Mouse (Mus musculus) spleen, adult 12 weeks (tissue): ENCODE data around the gene Tti1.
"Not testable (repeated sequence)": the region's sequence is repeated elsewhere in the genome, so short reads cannot be mapped to it uniquely, and the experiment has no call there.

Experiments used
- DNase-seq: peaks from one replicate; pipeline ENCODE4 v3.0.0; 2022; ENCODE audit warnings: low spot score

The Tti1 gene

DNA sequence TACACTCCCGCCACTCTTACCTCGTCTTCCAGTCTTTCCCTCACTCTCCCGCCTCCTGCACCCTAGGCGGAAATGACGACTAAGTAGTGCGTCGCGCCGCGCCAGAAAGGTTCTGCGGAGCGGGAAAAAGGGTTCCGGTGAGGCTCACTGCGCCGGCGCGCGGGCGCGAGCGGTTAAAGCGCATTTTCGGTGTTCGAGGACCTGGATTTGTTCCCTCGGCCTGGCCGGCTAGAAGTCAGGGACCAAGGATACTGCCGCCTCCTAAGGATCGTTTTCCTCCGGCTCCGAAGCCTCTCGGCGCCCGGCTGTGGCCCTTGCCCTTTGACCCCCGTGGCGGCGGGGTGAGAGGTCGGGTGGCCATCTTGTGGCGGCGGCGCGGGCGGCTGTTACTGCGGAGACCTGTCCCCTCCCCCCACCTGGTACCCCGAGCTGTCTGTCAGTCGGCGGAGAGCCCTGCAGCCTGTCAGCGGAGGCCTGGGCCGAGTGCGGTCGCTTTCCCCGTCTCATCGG lies at the start of gene Tti1, which contains the start of gene Rprd1b:
Gene Tti1 (minus strand): TSS at position 80 of the 510 bp plus-strand sequence.
Gene Rprd1b (plus strand): TSS at position 144 of the 510 bp plus-strand sequence.
- DNase-seq = peak; percentile 94

DNA sequence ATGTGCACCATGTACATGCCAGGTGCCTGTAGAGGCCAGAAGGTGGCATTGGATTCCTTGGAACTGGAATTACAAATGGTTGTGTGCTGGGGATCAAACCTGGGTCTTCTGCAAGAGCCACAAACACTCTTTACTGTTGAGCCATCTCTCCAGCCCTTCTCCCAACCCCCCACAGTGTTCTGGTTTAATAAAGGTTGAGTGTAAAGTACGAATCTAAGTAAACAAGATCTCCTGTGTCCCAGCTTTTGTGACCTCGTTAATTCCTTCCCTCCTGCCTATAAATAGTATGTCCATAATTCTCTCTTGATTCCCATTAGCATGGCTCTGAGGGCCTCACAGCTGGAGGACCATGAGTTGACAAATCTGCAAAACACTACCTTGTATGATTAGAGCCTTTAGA lies 49.7 kb upstream of the Tti1 start:
- no peak for DNase-seq

DNA sequence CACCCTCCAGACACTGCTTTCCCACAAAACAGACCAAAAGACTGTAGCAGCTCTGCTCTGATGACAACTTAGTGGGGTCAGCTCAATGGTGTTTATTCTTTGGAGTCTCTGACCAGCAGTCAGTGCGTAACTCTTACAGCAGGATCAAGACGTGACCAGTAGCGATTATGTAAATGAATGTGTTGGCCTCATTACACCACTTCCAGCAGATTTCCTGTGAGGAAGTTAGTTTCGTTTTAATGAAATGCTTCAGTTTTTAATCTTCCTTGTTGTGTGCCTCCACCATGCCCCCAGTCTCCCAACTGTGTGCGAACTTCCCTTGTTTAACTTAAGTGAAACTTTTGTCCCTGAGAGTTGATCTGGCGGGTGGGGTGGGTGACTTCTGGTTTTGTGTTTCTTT lies 48.5 kb upstream of the Tti1 start:
- DNase-seq = no peak

DNA sequence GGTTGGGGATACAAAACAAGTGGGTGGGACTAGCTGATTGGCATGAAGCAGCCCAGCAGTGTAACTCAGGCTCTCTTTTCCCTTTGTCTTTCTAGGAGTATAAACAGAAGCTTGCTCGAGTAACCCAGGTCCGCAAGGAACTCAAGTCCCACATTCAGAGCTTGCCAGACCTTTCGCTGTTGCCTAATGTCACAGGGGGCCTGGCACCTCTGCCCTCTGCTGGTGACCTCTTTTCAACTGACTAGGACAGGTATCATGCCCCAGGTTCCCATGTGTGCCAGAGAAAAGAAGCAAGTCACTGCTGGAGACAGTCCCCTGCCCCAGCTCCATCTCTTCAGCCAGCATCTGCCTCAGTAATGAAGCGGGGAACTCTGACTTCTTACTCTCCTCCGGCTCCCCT lies 46.6 kb upstream of the Tti1 start:
- DNase-seq = no peak

DNA sequence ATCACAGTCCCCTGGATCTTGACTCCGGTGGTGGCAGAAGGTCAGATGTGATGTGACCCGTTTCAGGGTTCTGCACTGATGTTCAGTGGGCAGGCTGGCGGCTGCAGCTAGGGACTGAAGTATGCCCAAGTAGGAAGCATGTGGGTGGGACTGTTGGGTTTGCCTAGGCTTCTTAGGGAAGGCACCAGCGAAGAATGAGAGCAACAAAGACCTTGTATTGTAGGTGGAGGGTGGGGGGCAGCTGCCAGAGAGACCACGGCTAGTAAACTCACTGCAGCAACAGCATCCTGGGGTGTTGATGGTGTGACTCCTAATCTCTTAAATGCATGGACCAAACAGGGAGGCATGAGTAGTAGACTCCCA lies 43.4 kb upstream of the Tti1 start:
- DNase-seq = no peak

DNA sequence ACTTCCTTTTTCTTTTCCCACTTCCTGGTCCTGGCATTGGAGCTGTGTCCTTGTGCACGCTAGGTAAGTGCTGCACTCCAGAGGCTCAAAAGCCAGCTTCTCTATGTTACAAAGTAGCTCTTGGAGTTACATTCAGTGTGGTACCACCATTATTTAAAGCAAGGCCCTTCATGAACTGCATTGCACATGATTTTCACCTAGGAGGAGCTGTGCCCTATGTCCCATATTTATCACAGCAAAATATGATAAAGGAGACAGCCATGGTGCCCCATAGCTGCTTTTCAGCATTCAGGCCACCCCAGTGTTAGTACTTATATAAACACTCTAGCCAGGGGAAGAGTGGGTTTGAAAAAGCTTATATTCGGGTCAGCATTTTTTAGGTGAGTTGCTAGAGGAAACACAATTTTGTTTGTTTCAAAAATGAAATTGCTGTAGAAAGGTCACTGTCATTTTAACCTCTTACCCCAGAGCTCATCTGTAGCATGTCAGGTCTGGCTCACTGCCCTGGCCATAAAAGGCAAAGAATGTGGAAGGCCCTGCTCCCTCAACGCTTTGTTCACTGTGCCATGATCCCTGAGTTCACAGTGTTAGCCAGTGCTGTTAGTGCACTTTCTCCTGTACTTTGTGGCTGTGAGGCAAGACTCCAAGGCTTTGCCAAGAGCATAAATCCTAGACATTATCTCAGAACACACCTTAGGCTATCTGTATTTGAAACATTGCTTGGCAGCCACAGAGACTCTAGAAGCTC lies 42.8 kb upstream of the Tti1 start:
- DNase-seq = no peak

DNA sequence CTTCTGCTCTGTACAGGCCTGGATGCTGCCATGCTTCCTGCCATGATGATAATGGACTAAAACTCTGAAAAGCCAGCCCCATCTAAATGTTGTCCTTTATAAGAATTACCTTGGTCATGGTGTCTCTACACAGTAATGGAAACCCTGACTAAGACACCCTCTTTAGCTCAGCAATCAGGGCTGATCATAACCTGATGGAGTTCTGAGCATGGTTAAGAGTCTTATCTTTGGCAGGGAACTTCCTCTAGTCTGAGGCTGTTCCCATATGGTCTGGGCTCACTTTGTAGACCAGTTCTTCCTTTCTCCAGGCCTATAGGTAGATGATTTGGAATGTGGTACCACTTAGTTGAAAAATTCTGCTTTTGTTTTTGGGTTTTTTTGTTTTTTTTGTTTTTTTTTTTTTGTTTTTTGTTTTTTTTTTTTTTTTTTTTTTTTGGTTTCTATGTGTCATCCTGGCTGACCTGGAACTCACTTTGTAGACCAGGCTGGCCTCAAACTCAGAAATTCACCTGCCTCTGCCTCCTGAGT lies 40.3 kb upstream of the Tti1 start:
- no peak for DNase-seq

DNA sequence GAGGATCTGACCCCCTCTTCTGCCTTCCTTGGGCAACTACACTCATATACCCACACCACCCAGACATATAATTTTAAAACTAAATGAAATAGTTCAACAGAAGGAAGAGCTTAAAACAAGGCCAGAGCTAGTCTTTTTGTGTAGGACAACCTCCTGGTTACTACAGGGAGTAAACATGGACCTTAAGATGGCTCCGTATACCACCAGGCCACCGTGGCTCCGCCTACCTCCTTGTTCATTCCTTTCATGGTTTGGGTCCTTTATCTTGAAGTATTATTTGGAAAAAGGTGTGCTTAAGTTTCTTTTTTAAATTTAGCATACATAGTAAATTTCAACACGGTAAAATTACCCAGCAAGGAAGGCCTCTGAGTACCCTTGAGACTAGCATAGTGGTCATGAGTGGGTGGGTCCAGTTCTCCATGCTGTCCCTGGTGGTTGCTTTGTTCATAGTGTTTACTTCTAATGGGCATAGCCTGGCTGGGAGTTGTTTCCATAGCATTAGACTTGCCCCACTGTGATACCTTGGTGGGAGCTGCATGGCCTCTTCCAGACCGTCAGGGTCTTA lies 39.1 kb upstream of the Tti1 start:
- DNase-seq = no peak

DNA sequence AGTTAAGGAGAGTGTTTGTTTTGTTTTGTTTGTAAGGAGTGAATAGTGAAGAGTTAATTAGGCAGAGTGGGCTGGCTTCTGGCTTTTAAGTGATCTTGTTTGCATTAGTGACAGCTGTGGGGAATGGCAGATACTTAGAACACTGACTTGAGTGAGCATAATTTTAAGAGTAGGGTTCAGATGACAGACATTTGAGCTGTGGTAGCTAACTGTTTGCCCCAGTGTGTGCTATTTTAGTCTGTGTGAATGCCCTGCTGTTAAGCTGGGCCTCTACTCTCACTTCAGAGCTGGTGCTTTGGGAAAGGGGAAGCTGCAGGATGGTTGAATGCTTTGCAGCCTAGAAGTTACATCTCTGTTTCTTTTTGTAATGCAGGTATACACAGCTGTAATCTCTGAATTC lies 38.2 kb upstream of the Tti1 start:
- no peak for DNase-seq

DNA sequence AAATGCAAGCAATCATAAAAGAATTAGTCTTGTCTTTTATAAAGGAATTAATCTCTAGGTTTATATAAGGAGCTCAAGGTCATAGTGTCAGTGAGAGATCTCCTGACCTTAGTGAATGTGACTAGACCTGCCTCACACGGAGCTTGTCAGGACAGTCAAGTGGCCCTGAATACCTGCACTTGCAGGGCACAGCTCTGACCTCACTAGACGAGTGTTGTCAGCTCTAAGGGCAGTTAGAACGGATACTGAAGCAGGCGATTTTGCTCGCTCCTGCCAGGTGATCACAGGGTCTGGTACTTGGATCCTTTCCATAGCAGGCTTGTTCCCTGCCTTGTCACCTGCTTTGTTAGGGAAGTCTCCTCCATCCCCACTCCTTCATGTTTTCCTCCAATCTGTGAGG lies 36.8 kb upstream of the Tti1 start:
- no peak for DNase-seq

DNA sequence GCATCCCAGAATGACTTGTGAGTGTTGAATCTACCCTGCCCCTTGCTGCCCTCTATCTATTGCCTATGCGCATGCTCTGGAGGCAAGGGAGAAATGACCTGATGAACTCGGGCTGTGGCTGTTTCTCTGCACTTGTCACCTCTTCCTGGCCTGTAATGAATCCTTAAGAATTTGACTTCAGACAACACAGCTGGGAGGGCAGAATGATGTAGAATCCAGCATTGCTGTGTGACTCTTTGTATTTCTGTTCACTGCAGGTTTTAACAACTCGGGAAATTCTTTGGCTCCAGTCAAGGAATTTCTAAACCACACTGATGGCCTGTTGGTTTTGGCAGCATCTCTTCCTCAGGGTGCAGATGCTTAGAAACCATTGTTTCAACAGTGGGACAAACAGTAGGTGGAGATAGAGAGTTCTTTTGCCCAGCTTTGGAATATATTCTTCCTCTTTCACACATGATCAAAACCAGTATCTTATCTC lies 36.4 kb upstream of the Tti1 start:
- DNase-seq = no peak

DNA sequence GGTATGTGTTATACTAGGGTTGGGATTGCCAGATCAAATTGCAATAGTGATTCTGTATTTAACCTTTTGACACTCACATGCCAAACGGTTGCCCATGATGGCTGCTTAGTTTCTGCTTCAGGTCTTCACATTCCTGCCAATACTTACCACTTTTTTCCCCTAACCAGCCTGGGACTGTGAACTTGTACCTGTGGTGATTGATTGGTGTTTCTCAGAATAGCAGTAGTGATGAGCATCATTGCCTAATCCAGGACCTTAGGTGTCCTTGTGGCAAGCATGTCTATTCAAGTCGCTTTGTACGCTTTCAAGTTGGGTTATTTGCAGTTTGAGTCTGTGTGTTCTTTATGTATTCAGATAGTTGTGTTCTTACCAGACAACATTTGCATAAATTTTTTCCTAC lies 34.8 kb upstream of the Tti1 start:
- no peak for DNase-seq

DNA sequence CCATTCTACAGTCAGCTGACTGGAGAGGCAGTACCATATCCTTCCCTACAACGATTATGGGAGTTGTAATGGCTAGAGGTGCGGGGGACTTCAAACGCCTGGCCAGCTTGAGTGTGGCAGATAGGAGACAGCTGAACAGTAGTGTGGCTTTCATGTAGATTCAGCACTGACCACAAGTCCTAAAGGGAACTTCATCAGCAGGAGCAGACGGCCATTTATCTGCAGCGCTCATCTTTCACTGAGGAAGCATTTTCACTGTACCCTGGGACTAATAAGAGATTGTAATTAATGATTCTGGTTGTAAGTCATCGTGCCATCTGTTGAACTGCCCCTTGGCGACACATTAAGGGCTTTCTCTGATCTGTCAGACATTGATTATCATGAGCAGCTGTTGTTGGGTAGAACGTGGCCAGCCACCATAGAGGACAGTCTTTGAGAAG lies 31.5 kb upstream of the Tti1 start:
- no peak for DNase-seq

DNA sequence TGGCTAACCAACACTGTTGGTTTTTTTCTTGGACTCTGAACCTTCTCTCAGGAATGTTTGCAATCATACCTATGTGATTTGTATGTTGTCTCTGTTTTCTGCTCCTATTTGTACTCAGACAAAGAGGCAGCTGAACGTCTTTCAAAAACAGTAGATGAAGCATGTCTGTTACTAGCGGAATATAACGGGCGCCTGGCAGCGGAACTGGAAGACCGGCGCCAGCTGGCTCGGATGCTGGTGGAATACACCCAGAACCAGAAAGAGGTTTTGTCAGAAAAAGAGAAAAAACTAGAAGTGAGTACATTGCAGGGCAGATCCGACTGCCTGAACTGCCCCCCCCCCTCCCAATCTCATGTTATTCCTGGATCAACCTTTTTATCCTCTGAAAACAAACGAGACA lies 30.3 kb upstream of the Tti1 start:
- DNase-seq = no peak

DNA sequence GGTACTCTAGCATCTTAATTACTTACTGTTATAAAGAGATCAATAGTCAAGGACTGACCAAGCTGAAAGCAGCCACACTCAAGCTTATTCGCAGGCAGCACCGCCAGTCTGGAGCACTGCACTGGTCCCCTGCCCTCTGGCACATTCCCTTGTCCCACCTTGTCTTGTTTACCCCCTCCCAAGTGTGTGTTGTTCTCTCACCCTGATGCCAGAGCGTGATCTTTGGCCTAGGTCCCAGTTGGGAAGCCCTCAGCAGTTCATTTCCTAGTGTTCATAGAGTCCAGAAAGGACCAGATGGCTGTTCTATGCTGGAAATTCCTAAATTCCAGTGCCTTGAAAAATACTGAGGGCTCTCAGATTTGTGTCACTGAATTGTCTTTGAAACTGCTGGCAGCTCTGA lies 28.8 kb upstream of the Tti1 start:
- no peak for DNase-seq

DNA sequence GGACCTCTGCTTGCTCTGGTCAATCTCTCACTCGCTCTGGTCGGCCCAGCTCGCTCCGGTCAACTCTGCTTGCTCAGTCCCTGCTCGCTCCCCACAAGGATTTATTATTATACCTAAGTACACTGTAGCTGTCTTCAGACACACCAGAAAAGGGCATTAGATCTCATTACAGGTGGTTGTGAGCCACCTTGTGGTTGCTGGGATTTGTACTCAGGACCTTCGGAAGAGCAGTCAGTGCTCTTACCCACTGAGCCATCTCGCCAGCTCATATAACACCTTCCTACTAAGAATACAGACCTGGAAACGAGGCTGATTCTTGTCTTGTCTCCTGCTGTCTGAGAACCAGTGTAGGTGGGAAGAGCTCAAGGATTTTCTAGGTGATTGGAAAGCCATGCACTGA lies 27.1 kb upstream of the Tti1 start:
- not testable (repeated sequence) for DNase-seq

DNA sequence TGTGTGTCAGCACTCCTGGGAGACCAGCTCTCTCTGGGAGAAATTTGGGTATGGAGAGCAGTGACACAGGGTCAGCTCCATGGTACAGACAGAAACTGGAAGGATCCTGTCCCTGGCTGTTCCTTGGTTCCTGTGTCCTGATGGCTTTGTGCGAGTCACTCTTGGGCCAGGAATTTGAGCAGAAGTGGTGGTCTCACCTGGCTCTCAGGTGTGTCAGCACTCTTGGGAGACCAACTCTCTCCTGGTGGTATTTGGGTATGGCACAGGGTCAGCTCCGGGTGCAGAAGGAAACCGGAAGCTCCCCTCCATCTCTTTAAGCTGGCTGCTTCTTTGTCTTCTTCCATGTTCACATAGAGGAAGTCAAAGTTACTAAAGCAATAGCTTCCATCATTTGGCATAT lies 26.4 kb upstream of the Tti1 start:
- no peak for DNase-seq

DNA sequence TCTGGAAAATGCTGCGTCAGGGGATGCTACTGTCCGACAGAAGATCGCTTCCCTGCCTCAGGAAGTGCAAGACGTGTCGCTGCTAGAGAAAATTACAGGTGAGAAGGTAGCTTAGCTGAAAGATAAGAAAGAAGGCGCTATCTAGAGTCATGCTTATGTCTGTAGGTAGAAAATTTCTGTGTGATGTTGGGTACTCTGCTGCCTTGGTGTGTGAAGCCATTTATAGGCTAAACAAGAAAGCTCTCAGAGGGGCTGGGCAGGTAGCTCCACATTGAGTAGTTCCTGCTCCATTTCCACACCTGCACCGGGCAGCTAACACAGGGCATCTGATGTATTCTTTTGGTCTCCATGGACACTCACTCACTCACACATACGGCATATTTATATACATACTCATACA lies 21.9 kb upstream of the Tti1 start:
- no peak for DNase-seq

DNA sequence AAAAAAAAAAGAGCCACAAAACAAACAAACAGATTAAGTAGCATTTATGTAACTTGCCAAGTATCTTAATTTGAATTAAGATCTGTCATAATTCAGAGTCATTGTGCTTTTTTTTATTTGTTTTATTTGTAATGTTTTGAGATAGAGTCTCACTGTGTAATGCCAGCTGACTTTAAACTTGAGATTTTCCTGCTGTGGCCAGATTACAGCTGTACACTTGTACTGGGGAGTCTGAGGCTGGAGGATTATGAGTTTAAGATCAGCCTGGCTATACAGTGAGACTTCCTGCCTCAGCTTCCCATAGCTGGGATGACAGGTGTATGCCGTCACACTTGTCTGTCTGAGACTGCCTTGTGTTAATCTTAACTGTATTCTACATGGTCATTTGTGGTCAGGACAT lies 20.5 kb upstream of the Tti1 start:
- no peak for DNase-seq

DNA sequence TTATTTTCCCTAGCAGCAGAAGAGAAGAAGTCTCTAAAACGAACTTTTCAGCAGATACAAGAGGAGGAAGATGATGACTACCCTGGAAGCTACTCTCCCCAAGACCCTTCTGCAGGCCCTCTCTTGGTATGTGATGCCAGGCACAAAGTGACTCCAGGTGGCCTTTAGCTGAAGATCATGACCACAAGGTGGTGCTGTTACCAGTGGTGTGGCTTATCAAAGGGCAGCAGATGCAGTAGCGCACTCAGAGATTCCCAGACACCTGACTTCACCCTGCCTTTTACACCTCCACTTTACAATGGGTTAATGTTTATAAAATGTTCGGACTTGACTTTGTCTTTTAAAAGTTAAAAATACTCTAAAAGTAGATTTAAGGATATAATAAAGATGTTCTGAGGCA lies 19.7 kb upstream of the Tti1 start:
- DNase-seq = peak; percentile 50

DNA sequence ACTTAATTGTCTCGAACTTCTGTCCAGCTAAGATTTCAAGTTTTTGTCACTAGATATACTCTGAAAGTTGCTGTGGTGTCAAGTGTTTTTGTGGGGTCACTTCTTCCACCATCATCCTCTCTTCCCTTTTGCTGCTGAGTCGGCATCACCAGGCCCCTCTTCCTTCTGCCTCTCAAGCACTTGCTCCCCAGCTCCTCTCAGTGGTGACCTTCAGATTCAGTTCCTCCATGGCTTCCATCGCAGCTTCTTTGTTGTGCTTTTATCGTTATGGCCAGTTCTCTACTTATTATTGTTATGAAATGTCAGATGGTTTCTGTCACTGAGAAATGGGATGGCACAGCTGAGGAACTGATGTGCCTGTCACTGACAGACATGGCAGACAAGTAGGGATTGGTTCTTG lies 18.0 kb upstream of the Tti1 start:
- no peak for DNase-seq

DNA sequence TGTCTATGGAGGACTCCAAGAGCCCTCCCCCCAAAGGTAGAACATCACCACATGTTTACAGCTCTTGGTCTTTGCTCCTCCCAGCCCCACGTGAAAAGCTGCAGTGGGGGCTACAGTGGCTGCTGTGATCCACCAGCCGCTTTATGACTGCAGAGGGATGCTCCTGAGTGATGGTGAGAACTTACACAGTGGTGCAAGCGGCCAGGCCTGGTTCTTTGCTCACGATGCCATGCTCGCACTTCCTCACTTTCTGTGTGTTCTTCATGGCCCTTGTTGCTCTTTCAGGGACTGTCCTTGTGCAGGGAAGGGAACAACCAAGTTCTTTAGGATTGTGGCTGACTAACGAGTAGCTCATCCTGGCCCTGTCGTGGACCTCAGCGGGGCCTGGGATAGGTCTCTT lies 15.3 kb upstream of the Tti1 start:
- DNase-seq = no peak

DNA sequence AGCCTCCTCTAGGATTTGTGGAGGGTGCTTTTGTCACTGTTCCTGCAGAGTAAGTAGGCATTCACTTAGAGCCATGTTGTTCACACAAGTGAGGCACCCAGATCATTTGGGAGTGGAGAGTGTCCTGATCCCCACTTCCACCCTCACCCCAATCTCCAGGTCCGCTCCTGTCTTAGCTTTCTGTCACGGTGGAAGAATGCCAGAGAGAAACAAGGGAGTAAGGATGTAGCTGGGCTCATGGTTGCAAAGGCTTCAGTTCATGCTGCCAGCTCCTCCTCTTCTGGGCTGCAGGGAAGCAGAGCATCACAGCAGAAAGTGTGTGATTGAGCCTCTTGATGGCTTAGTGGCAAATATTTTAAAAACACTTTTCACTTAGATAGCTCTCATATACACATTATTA lies 12.2 kb upstream of the Tti1 start:
- DNase-seq = no peak

DNA sequence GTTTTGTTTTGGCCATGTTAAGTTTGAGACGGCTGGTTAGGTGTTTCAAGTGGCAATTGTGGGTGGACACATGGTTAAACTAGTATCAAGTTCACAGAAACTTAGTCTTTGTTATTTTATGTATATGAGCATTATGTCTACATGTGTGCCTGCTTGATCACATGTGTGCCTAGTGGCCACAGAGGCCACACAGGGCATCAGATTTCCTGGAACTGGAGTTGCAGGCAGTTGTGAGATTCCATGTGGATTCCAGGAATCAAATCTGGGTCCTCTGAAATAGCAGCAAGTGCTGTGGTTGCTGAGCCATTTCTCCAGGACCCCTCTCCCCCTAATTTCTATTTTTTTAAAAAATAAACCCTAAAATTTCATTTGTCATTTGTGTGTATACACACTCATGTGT lies 11.4 kb upstream of the Tti1 start:
- DNase-seq = no peak
